Mouse (Mus musculus): ENCODE data around the gene Hist1h3a. TPM values are rescaled to one million over a fixed set of nuclear protein-coding genes. Genes with fewer than 3 reads are reported as not detected.

Hist1h3a gene
- polyA plus RNA-seq, 1 experiment, result 4.0 TPM

DNA sequence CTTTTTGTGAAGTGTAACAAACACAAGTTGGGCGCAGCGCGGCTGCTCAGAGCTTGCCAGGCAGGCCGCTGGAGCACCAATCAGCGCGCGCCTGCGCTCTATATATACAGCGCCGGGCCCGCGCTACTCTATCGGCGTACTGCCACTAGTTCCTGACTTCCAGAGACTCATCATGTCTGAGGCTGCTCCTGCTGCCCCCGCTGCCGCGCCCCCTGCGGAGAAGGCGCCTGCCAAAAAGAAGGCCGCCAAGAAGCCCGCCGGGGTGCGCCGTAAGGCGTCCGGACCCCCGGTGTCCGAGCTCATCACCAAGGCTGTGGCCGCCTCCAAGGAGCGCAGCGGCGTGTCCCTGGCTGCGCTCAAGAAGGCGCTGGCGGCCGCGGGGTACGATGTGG is 23.5 kb downstream of the Hist1h3a start, which contains the start of gene Hist1h1c:
Gene Hist1h1c, plus strand, starts transcription at position 132 of the 392 bp plus-strand sequence.
- TF ChIP-seq GATA1 (IDR thresholded peaks at IDR 0.05; ENCODE audit: low read length) (no peak), TAL1 (IDR thresholded peaks at IDR 0.05; ENCODE audit: low read length) (no peak)
- Histone ChIP-seq H3K4me1 (ENCODE audit: control insufficient read depth) (peaks cover 41% of the 10 kb centered on the region), H3K9me3 (ENCODE audit: control insufficient read depth, low read length) (no peaks in the 10 kb centered on the region), H3K4me3 (replicated peaks) (peak within 1 kb of the TSS; percentile 71), H3K27me3 (ENCODE audit: control insufficient read depth) (no peaks in the 10 kb centered on the region), H3K36me3 (ENCODE audit: control insufficient read depth) (peaks cover 5% of the 10 kb centered on the region)

DNA sequence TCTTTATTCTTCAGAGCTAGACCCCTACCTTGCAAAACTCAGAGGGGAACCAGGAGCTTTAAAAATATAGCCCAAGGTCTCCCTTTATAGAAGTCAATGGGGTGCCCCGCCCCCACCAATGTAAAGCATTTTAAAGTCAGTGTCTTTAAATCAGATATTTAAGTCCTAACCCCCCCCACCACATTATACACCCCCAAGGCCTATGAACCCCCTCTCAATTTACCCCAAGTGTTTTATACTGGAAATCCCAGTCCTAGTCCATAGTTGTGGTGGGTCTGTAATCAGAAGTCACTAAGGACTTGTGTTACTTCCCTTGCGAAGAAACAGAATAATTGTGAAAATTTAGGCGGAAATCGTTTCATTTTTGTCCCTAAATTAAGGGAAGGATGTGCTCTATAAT is 24.1 kb downstream of the Hist1h3a start:
- TF ChIP-seq TAL1 (IDR thresholded peaks at IDR 0.05; ENCODE audit: low read length), result no peak
- TF ChIP-seq GATA1 (IDR thresholded peaks at IDR 0.05; ENCODE audit: low read length), result no peak
- H3K9me3 ChIP-seq (ENCODE audit: control insufficient read depth, low read length), result no peaks in the 10 kb centered on the region

GRCm38 (mm10) chr13:23737091-23737490 is 25.1 kb downstream of the Hist1h3a start:
- Histone ChIP-seq H3K9me3 (ENCODE audit: control insufficient read depth, low read length) (no peaks in the 10 kb centered on the region), H3K4me1 (ENCODE audit: control insufficient read depth) (peaks cover 31% of the 10 kb centered on the region), H3K27me3 (ENCODE audit: control insufficient read depth) (no peaks in the 10 kb centered on the region), H3K4me3 (replicated peaks) (no peak overlapping the region), H3K36me3 (ENCODE audit: control insufficient read depth) (no peaks in the 10 kb centered on the region; the same call in 1 of the 2 replicates)
- TF ChIP-seq TAL1 (IDR thresholded peaks at IDR 0.05; ENCODE audit: low read length), result no peak
- TF ChIP-seq GATA1 (IDR thresholded peaks at IDR 0.05; ENCODE audit: low read length), result no peak

More for the DNA sequence above, 24.1 kb downstream of the Hist1h3a start:
- Histone ChIP-seq H3K27me3 (ENCODE audit: control insufficient read depth) (no peaks in the 10 kb centered on the region), H3K4me3 (replicated peaks) (peak overlapping the region; percentile 71), H3K36me3 (ENCODE audit: control insufficient read depth) (peaks cover 1% of the 10 kb centered on the region), H3K4me1 (ENCODE audit: control insufficient read depth) (peaks cover 38% of the 10 kb centered on the region)

- TF ChIP-seq TAL1 (IDR thresholded peaks at IDR 0.05; ENCODE audit: low read length) (no peak), GATA1 (IDR thresholded peaks at IDR 0.05; ENCODE audit: low read length) (no peak)
- Histone ChIP-seq H3K4me3 (replicated peaks) (no peak overlapping the region), H3K27me3 (ENCODE audit: control insufficient read depth) (no peaks in the 10 kb centered on the region), H3K9me3 (ENCODE audit: control insufficient read depth, low read length) (no peaks in the 10 kb centered on the region), H3K36me3 (ENCODE audit: control insufficient read depth) (no peaks in the 10 kb centered on the region), H3K4me1 (ENCODE audit: control insufficient read depth) (peaks cover 7% of the 10 kb centered on the region)
Measured at GRCm38 (mm10) chr13:23732156-23732804, 29.9 kb downstream of the Hist1h3a start.

GRCm38 (mm10) chr13:23730479-23730878 is 31.7 kb downstream of the Hist1h3a start:
- Histone ChIP-seq H3K36me3 (ENCODE audit: control insufficient read depth) (no peaks in the 10 kb centered on the region), H3K9me3 (ENCODE audit: control insufficient read depth, low read length) (no peaks in the 10 kb centered on the region), H3K4me1 (ENCODE audit: control insufficient read depth) (peaks cover 3% of the 10 kb centered on the region; the same call in 1 of the 2 replicates), H3K4me3 (replicated peaks) (no peak overlapping the region), H3K27me3 (ENCODE audit: control insufficient read depth) (no peaks in the 10 kb centered on the region)
- TF ChIP-seq TAL1 (IDR thresholded peaks at IDR 0.05; ENCODE audit: low read length) (no peak), GATA1 (IDR thresholded peaks at IDR 0.05; ENCODE audit: low read length) (no peak)

DNA sequence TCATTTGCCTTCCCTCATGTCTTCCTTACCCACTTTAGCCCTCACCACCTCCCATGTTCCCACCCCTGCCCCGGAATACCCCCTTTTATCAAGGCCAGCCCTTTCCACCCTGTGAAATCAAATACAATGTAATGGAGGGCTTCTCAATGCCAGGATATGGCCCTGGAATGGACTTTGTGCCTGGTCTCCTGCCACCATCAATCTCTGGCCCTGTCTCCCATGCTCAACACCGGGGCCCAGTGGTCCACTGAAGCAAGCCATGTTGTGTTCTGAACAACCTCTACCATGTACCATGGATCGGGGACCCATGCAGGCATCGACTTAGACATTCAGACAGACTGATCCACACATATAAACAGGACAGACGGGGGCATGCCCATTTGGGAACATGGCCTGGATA is 32.5 kb downstream of the Hist1h3a start:
- Histone ChIP-seq H3K4me3 (replicated peaks) (no peak overlapping the region), H3K4me1 (ENCODE audit: control insufficient read depth) (peaks cover 4% of the 10 kb centered on the region; the same call in 1 of the 2 replicates), H3K36me3 (ENCODE audit: control insufficient read depth) (no peaks in the 10 kb centered on the region), H3K9me3 (ENCODE audit: control insufficient read depth, low read length) (no peaks in the 10 kb centered on the region), H3K27me3 (ENCODE audit: control insufficient read depth) (no peaks in the 10 kb centered on the region)
- TF ChIP-seq TAL1 (IDR thresholded peaks at IDR 0.05; ENCODE audit: low read length) (no peak), GATA1 (IDR thresholded peaks at IDR 0.05; ENCODE audit: low read length) (no peak)

DNA sequence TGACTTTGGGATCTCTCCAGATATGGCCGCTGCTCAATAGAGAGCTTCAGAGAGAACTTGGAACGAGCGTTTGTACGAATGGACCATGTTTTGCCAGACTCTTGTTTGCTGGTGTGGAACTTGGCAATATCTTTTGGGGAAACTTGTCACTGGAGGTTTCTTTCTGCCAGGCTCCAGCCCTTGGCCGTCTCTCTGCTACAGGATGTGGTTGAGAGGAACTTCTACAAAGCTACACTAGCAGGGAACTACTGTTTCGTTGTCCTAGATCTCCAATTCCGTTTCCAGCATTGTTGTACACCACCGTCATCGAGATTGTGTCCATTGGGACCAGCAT is 33.0 kb downstream of the Hist1h3a start:
- TF ChIP-seq GATA1 (IDR thresholded peaks at IDR 0.05; ENCODE audit: low read length) (no peak), TAL1 (IDR thresholded peaks at IDR 0.05; ENCODE audit: low read length) (no peak)
- H3K36me3 ChIP-seq (ENCODE audit: control insufficient read depth), result no peaks in the 10 kb centered on the region
- no peaks in the 10 kb centered on the region for H3K9me3 ChIP-seq (ENCODE audit: control insufficient read depth, low read length)
- peaks cover 10% of the 10 kb centered on the region for H3K4me1 ChIP-seq (ENCODE audit: control insufficient read depth)
- no peak overlapping the region for H3K4me3 ChIP-seq (replicated peaks)
- H3K27me3 ChIP-seq (ENCODE audit: control insufficient read depth), result no peaks in the 10 kb centered on the region

DNA sequence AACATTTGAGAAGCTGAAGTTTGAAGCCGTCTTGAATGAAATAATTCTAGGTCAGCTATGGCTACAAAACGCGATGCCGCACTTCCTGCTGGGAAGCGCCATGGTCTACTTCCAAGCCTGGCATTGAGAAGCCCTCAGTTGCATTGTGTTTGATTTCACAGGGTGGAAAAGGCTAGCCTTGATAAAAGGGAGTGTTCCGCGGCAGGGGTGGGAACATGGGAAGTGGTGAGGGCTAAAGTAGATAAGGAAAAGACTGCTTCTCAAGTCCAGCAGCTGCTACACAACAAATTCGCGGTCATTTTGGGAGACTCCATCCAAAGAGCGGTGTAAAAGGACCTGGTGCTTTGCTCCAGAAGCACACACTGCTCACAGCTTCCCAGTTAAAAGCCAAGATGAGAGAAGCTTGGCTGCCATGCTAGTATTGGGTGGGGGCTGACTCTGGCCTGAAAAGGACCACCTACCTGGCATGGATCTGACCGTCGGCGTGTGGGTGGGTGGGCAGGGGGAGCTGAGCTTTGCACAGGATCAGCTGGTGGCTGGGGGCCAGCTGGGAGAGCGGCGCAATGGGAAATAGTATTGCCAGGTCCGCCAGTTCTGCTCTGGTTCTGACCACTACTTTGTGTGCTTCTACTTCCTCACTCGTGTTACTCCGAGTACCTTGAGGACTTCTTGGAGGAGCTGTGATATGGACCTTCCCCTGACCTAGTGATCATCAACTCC is 33.6 kb downstream of the Hist1h3a start:
- peaks cover 15% of the 10 kb centered on the region for H3K4me1 ChIP-seq (ENCODE audit: control insufficient read depth)
- TF ChIP-seq GATA1 (IDR thresholded peaks at IDR 0.05; ENCODE audit: low read length), result no peak
- TF ChIP-seq TAL1 (IDR thresholded peaks at IDR 0.05; ENCODE audit: low read length), result no peak
- H3K4me3 ChIP-seq (replicated peaks), result no peak overlapping the region
- no peaks in the 10 kb centered on the region for H3K27me3 ChIP-seq (ENCODE audit: control insufficient read depth)
- H3K36me3 ChIP-seq (ENCODE audit: control insufficient read depth), result no peaks in the 10 kb centered on the region
- no peaks in the 10 kb centered on the region for H3K9me3 ChIP-seq (ENCODE audit: control insufficient read depth, low read length)

GRCm38 (mm10) chr13:23725213-23725612 is 37.0 kb downstream of the Hist1h3a start:
- no peak overlapping the region for H3K4me3 ChIP-seq (replicated peaks)
- no peaks in the 10 kb centered on the region for H3K27me3 ChIP-seq (ENCODE audit: control insufficient read depth)
- peaks cover 22% of the 10 kb centered on the region for H3K4me1 ChIP-seq (ENCODE audit: control insufficient read depth)
- H3K36me3 ChIP-seq (ENCODE audit: control insufficient read depth), result no peaks in the 10 kb centered on the region
- no peaks in the 10 kb centered on the region for H3K9me3 ChIP-seq (ENCODE audit: control insufficient read depth, low read length)
- TF ChIP-seq GATA1 (IDR thresholded peaks at IDR 0.05; ENCODE audit: low read length) (no peak), TAL1 (IDR thresholded peaks at IDR 0.05; ENCODE audit: low read length) (no peak)

Data from erythroblast, embryonic 14.5 days (primary cell).